Mouse (Mus musculus): ENCODE results near the gene Nsmce4a.

Nsmce4a gene

DNA sequence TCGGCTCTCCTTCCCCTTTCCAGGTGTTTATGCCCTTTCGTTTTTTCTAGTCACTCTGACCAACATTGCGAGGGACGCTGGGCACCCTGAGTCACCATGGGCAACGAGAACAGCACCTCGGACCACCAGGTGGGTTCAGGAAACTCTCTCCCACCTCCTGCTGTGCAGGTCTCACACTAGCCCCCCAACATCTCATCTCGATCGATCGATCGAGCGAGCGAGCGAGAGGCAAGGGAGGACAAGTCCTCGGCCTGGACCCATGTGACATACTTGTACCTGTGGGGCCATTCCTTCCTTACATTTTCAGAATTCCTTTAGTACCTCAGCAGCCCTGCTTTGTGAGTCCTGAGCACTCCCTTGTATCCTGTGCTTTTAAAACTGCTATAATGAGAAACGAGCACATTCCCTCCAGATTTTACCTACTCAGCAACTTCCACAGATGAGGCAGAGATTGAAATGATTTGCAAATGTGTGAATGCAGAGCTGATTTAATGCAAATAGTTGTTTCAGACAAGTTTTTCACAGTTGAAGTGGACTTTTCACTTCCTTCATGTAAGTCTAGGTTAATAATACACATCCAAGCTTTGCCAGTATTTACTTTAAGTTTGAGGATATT, 4.6 kb upstream of the Nsmce4a start, which contains the start of gene Tacc2:
TSS of gene Tacc2 (plus strand) at position 51 of the 616 bp plus-strand sequence.
- no peak for DNase-seq

DNA sequence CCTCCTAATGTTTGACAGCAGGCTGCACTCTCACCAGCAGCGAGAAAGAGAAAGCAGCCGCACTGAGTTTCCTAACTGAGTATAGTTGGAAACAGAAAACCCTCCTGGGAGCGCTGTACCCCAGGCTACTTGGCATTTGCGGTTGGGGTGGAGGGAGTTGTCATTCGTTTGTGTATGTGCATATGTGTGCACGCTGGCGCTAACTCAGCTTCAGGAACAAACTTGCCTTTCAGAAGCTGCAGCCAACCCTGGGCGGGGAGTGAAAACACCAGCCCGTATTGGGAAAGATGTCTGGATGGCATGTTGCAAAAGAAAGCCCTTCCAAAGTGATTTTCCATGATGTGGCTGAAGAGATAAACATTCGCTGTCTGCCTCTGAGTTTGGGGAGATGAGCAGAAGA, 4.1 kb upstream of the Nsmce4a start:
- no peak for DNase-seq

DNA sequence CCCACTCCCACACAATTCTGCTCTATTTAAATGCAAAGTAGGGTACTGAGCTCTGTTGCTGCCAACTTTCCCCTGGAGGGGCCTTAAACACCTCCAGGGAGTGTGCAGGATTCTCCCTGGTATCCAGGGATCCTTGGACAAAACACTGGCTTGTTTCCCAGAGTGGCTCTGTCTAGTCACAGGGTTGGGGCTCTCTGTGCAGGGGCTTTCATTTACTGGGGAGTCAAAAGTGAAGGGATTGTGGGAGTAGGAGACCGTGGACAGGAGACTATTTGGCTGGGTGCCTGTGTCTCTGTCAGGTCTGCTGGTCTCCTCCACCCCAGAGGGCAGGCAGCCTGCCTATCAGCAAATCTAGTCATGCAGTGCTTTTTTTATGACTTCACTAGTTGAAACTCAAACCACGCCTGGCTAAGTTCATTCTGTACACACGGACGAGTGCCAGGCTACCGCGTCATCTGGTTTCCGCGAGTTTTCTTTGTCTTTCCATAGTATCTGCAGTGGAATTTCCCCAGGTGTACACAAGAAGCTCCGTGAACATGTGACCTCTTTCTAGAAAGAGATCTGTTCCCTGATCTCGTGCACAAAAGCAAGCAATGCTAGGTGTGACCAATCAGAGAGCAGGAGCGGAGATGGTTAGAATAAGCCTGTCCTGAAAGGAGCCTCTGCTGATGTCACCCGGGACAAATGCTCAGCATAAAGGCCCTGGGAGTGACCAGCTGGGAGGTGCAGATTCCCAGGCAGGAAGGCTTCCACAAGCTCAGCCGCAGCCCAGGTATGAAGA, 1.5 kb upstream of the Nsmce4a start:
- DNase-seq: peak in 1 of 2 experiments; percentile 42

DNA sequence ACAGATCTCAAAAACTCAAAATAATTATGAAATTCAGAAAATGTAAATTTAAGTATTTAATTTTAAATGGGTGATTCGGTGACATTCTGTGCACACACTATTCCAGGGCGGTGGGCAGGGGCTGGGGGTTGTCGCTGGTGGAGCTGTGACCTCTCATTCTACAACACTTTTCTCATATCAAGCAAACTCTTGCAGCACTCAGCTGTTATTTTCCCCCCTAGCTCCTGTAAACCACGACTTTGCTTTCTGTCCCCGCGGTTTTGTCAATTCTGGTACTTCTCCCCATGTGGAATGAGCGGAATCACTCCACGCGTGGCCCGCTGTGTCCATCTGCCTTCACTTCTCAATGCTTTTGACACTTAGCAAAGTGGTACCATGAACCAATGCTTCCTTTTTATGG, 828 bp upstream of the Nsmce4a start:
- DNase-seq: no peak

DNA sequence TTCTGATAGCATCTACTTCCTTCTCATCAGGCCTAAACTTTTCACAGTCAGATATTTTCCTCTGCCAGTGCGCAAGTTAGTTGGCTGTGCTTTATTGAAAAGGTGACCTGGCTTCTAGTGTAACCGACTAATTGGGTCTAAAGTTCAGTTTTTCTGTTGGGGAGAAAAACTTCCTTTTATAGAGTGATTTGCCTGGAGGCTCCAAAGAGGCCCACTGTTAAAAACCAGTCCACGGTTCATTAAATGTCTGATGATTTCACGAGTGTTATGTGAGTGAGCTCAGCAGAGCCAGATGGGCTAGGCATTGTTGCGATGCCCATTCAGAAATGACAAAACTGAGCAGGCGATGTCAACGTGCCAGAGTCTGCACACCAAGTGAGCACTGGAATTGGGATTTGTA, 2.4 kb downstream of the Nsmce4a start:
- no peak for DNase-seq

DNA sequence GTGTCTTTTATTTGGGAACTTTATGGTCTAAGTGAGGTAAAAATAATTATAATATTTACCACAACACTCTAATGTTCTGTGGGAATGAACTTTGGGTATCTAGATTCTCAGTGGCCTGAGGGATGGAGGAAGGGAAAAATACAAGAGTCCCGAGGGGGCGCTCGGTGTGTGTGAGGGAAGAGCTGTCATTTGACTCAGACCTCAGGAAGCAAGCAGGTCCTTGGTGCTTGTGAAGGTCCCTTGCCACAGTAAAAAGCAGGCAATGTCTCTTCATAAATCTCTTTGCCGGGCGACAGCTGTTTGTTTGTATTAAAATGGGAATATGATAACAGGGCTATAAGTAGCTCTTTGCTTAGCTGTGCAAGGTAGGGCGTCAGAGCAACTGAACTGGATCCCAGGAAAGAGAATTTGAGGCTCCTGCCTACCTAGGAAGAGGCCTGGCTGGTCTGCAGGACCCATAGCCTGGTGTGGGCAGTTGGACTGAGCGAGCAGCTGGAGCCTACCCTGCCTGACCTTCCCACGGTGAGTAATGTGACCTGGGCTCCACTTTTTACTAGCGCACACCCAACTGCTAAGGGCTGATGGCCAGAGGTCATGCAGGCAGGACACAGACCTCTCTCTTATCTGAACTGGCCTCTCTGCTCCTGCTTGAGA, 4.0 kb downstream of the Nsmce4a start:
- DNase-seq: no peak

DNA sequence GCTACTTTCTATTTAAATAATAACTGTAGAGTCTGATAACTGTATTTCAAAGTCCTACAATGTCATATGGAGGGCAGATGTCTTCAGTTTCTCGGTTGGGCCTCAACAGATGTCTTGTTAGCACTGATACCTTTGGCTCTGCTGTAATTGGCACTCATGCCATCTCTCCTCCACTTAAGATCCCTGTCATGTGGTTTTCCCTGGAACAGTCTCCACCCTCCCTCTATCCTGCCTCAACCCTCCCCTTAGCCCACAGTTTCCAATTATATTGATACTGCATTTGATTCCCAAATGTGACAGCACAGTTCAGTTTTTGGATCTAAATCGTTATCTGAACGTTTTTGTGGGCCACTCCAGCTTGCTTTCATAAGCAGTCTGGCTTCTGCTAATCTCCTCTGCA, 8.3 kb downstream of the Nsmce4a start:
- DNase-seq: no peak

DNA sequence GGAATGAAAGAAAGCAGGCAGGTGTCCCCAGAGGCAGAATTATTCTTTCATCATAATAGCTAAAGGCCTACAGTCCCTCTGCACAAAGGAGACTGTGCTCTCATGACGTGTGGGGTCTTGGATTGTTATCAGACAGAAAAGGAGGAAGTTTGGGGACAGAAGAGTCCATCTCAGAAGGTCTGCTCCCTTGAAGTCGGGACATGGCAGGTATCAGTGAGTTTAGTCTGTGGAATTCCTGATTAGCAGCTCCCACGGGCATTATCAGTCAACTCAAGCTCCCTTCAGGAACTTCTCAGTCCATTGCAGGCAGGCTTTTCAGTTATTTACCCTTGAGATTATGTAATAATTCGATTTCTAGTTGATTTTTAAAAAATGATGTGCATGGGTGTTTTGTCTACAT, 9.0 kb downstream of the Nsmce4a start:
- DNase-seq: no peak

DNA sequence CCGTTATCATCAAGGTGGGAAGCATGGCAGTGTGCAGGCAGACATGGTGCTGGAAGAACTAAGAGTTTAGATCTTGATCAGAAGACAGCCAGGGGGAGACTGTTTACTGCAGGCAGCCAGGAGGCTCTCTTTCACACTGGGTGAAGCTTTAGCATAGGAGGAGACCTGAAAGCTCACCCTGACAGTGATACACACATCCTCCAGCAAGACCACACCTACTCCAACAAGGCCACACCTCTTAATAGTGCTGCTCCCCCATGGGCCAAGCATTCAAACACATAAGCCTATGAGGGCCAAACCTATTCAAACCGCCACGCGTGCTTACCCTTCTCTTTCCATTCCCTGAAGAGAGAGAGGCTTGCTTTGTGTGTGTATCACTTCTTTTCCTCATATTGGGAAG, 9.6 kb downstream of the Nsmce4a start:
- no peak for DNase-seq

DNA sequence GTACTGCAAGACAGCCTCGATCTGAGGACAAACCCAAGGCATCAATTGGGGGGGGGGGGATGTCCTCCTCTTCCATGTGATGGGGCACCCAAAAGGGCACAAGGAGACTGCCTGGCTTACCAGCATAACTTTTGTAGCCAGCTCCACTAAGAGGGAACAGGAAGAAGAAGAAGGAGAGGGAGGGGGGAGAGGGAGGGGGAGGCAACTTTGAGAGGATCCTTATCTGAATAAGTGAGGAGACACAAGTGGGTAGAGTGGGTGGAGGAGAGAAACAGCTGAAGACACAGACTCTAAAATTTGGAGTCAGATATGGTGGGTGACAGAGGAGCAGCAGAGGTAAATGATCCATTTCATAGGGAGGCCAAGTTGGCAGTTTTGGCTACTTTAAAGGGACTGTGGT, 12.0 kb downstream of the Nsmce4a start:
- no peak for DNase-seq

DNA sequence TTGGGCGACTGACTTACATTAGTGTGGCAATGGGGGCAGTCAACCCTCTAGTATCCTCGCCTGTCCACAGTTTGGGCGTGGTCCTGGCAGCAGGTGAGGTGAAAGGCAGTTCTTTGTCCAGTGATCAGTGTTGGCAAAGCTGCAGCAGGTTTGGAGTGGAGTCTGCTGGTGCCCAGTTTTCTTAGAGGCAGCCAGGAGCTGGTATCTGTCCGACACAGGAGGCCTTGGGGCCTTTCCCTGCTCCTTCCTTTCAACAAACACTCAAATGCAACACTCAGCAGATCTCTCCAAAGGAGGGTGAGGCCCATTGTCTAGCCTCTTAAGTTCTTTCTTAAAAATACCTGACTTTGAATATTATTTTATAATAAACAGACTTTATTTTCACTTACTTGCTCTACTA, 14.3 kb downstream of the Nsmce4a start:
- DNase-seq: no peak

DNA sequence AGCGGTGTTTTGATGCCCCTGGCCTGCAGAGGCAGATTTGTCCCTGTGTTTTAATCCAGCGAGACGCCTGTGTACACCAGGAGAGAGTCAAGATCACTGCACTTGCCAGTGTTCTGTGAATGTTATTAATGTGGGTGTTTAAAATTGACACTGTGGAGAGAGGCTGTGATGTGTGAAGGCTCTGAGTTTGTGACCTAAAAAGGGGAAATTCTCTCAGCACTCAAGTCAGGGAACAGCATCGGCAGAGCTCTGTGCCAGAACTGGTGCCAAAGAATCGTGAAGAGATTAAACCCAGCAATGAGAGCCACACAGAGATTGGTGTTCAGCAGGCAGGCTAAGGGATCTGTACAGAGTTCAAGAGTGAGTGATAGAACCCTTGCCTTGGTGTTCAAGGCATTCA, 17.3 kb downstream of the Nsmce4a start:
- DNase-seq: peak in 1 of 2 experiments; percentile 19

DNA sequence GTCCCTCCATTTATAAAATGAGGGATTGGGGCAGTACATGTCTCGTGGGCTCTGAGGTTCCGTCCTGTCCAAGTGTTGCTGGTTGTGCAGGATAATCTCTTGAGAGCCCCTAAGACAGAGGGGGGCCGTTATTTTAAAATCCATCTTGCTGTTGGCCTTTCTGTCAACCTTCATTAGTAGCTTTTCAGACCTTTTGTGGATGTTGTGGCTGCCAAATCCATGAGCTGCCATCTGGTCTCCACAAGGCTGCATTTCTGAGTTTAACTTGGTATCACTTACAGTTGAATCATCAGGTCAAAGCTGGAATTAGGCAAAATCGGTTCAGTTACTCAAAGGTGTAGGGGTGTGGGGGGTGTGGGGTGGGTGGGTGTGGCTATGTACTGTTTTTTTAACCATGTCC, 19.6 kb downstream of the Nsmce4a start:
- peak; percentile 64 to 65 for DNase-seq

DNA sequence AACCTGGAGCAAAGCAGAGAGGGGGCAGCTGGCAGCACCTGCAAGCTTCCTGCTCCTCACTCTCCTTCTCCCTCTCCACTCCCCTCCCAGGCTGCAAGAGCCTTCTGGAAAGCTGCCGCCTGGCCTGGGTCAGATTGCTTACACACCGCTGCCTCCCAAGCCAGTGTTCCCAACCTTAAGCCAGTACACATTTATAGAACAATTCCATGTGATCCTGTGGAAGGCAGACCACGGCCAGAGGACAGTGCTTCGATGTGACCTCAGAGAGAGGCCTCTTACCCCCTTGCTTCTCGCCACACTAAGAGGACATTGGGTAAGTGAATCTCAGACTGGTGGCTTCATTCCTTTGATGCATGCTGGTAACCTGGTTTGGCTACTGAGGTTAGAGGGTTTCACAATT, 20.1 kb downstream of the Nsmce4a start:
- peak; percentile 77 to 84 for DNase-seq

DNA sequence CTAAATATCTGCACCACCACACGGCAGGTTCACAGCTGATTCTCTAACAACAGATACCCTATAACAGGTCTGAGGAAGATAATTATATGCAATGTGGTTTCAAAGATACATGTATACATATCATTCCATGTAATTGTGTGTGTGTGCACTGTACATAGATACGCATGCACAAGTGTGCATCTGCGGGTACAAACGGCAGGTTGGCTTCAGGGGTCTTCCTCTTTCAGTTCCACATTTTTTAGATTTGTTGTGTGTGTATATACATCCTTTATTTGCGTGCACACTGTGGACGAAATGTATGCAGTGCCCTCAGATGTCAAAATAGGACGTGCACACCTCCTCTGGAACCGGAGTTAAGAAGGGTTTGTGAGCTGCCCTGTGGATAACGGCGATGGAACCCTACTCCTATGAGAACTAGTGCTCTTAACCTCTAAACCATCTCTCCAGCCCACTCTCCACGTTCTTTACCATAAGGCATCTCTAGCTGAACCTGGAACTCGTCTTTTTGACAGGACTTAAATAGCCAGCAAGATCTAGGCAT, 25.2 kb downstream of the Nsmce4a start:
- no peak for DNase-seq

DNA sequence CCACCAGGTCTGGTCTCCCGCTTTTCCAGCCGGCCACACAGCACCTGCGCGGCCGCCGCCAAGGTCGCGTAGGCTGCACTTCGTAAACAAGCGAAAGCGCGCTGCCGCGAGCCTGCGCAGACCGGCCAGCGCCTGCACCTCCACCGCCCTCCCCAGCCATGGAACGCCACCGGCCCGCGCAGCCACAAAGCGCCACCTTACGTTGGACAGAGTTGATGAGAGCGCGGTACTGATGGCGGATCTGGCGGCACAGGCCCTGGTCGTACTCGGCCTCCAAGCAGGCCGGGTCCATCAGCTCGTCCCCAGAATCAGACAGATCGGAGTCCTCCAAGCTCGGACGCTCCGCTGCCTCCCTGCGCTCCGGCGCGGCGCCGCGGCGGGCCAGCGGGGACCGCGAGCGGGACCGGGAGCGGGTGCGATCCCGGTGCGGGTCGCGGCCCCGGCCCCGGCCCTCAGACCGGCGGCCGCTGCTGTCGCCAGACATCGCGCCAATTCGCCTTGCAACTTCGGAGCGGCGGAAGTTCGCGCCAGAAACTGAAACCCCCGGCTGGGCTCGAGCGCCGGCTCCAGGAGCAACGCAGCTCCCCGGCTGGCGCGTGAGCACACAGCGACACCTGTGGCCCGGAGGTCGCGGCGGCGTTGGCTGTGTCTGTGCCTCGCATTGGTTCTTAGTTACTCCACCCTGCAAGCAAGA, 26.0 kb downstream of the Nsmce4a start:
- DNase-seq: peak; percentile 95 to 97

DNA sequence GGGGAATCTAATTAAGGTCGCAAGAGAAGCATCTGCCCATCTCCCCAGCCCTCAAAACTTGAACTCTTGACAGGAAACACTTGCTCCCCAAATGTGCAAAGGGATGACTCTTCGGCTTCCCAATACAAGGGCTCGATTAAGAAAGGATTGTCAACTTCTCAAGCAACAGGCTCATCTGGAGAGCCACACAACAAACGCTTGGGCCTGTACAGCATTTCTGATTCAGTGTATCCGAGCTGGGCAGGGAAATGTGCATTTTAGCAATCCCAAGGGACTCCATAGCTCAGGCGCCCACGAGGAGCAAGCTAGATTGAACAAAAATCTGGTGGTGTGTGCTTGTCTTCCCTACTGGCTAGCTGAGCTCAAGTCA, 26.5 kb downstream of the Nsmce4a start:
- DNase-seq: no peak

DNA sequence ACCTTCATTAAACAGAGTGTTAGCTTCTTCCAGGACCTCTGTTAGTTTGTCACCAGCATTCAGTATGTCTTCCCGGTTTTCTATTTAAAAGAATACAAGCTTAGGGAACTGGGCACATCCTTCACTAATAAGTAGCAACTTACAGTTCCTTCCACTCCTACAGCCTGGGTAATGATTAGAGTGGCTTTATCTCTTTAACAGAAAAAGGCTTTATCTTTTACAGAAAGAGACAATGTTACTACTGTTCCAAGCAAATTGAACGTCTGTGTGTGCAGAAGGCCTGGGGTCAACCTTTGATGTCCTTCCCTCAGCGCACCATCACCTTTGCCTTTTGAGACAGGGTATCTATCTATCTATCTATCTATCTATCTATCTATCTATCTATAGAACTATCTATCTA, 27.0 kb downstream of the Nsmce4a start:
- DNase-seq: no peak

DNA sequence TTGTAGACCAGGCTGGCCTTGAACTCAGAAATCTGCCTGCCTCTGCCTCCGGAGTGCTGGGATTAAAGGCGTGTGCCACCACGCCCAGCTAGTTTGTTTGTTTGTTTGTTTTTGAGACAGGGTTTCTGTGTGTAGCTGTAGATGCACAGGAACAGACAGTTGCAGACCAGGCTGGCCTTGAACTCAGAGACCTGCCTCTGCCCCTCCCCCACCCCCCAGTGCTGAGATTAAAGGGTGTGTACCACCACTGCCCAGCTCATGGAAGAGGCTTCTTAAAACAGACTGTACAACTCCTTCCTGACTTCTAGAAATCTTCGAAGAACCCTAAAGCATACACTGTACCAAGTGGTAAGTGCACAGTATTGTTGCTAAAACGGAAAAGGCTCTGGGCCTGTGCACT, 27.5 kb downstream of the Nsmce4a start:
- no peak for DNase-seq

DNA sequence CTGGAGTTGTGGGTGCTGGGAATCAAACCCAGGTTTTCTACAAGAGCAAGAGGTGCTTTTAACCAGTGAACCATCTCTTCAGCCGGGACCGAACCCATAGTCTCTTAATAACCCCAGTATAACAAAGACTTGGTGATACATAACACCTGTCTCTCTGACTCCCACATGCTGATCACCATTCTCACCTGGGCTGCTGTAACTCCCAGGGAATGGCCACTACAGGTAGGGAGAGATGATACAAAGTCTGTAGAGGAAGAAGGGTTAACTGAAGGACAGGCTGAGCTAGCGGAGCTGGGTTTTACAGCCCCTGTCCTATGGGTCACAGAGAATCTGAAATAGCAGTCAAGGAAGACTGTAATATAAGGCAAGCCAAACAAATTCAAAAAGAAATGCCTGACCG, 29.7 kb downstream of the Nsmce4a start:
- DNase-seq: no peak

DNA sequence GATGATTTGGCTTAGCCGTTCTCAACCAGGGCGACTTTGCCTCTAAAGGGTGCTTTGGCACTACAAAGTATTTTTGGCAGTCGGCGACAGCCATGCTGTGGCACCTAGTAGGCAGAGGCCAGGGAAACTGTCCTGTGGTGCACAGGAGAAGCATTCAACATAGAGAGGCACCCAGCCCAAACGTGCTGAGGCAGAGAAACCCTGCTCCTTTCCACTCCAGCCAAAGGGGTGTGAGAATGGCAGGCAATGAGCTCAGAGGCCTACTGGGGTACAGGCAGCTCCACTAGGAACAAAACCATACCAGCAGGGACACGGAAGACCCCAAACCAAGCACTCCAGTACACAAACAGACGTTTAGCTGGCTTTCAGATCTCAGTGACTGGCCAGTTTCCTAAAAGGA, 32.7 kb downstream of the Nsmce4a start:
- no peak for DNase-seq

DNA sequence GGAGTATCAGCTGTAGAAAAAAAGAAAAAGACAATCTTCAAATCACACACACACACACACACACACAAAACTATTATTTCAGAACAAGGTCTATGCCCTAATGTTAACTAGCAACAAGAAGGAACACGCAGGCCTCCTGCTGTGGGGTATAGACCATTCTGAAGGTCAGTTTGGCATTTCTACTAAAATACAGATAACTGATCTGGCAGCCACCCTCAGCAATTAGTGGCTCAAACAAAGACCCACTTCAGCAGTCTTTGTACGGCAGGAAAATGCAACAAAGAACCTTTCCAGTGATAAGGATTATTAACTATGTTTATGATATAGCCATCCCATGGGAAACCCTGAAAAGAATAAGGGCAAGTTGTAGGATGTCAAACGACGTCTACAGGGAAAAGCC, 35.9 kb downstream of the Nsmce4a start:
- no peak for DNase-seq

DNA sequence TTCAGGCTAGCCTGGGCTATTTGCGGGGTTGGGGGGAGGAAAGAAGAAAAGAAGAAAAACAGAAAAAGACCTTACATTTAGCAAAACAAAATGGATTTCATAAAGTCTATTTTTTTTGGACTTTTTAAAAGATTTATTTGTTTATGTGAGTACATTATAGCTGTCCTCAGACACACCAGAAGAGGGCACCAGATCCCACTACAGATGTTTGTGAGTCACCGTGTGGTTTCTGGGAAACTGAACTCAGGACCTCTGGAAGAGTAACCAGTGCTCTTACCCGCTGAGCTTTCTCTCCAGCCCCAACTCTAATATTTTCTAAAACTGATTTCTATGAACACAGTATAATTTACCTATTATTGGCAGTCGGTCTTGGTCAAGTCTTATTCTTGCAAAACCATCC, 37.7 kb downstream of the Nsmce4a start:
- DNase-seq: no peak

Measured in cerebellum, postnatal 25 days (tissue).